Mouse (Mus musculus): ENCODE data around the gene Aktip.

Gene Aktip
- long read RNA-seq, experiment 1, transcript Aktip-205 (10 exons, 2,079 nt): major isoform, 19 of 41 reads
- long read RNA-seq, experiment 1, transcript Aktip-201 (10 exons, 1,171 nt): minor isoform, 5 of 41 reads
- long read RNA-seq, experiment 1, partial matches to known transcripts: 2 of 41 reads
- long read RNA-seq, experiment 1, other reads (novel, unspliced or antisense): 12 of 41 reads
- long read RNA-seq, experiment 2, transcript Aktip-201 (10 exons, 1,171 nt): minor isoform, 13 of 62 reads
- long read RNA-seq, experiment 2, transcript Aktip-205 (10 exons, 2,079 nt): major isoform, 32 of 62 reads
- long read RNA-seq, experiment 2, partial matches to known transcripts: 1 of 62 reads
- long read RNA-seq, experiment 2, other reads (novel, unspliced or antisense): 14 of 62 reads

DNA sequence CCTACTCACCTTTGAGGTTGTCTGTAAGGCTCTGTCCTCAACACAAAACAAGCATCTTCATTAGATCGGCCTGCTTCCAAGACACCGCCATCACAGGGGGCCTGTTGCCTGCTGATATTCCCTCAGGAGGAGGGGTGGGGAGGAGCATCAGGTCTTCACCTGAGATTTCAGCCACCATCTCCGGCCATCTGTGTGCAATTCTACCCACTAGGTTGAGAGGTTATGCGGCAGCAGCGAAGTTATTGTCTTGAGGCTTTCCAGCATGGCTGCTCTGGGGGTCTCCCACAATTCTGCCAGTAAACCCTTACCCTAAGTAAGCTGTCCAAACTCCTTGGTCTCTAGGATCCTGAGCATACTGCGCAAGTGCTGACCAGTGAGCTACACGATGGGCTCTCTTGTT is at the start of gene Aktip:
Gene Aktip (minus strand): TSS at position 101 of the 400 bp plus-strand sequence.
- intact Hi-C loops (cut with DNase I): loop anchor here (5.0 to 10.0 kb wide), 2 partner anchors 527 to 1185 kb away; no protein-coding TSS in a partner anchor

DNA sequence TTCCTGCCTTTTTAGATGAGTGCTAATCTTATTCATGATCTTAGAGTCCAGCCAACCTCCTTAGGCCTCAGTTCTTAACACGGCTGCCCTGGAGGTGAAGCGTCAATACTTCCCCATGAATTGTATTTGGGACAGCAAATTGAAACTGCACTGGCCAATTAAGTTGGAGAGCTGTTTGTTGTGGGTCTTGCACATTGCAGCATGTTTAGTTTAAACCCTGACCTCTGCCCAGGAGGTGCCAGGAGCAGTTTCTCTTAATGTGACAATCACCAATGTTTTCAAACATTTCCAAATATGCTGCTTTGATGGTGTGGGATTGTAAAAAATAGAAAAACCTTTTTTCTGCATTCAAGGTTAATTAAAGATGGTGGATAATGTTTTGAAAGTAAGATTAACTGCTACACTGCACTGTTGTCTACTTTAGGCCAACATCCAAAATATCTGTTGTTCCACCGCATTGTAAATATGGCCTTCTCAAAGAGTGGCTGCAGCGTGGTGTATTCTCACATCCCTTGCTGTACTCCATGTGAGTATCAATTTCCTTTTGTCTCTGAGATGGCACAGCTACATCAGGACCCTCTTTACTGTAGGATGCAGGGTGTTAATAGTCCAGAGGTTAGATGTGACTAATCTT is 46.2 kb upstream of the Aktip start:
- intact Hi-C loops (cut with DNase I): no loop called here

DNA sequence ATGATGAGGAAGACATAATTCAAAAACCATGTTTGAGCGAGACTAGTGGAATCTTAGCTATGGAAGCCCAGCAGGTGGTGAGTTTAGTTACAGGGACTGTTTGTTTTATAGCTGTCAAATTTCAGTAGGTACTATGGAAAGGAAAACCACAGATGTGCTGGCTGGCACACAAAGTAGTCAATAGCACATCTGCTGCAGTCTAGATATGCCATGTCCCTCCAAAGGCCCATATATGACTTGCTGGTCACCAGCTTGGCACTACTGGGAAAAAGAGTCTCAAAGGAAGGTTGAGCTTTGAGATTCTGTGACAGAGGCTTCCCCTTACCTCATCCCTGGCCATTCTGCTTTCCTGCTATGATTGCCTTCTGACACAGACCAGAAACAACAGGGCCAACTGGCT is 42.9 kb upstream of the Aktip start:
- intact Hi-C loops (cut with DNase I): no loop called here

- intact Hi-C loops (cut with DNase I): no loop called here
Observed at GRCm38 (mm10) chr8:91241873-91242519, 42.2 kb upstream of the Aktip start.

DNA sequence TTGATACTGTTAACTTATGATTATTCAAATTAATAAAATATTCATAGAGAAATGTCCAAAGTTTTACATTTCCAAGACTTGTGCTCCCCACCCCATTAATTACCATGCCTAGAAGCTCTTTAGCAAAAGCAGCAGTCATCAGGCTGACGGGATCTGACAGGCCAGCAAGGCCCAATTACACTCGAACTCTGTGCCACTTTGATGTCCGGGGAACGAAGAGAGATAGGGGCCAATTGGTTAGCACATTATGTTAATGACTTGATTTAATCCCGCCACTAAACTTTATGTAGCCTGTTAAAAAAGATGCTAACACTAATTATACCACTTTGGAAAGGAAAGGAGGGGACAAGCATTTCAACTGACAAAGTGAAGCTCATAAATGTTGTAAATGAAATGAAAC is 41.6 kb upstream of the Aktip start:
- intact Hi-C loops (cut with DNase I): no loop called here

- intact Hi-C loops (cut with DNase I): no loop called here
Observed at GRCm38 (mm10) chr8:91237191-91237590, 37.4 kb upstream of the Aktip start.

- intact Hi-C loops (cut with DNase I): no loop called here
Observed at GRCm38 (mm10) chr8:91234097-91234496, 34.3 kb upstream of the Aktip start.

DNA sequence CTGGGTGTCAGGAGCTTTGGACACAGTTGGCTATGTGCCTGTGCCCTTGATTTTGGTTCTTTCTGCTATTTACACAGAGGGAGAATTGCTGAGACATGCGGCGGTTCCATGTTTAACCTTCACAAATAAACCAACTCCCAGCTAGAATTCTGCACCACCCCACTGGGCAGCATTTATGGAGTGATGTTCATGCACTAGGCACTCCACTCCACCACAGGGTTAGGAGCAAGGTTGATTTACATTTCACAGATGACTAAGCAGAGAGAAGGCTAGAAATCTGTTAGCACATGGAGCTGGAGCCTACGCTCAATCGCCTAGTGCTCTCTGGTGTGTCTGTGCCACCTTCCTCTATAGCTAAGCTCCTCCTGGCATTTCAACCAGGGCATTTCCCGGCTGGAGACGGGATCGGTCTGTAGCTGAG is 27.7 kb upstream of the Aktip start:
- intact Hi-C loops (cut with DNase I): no loop called here

DNA sequence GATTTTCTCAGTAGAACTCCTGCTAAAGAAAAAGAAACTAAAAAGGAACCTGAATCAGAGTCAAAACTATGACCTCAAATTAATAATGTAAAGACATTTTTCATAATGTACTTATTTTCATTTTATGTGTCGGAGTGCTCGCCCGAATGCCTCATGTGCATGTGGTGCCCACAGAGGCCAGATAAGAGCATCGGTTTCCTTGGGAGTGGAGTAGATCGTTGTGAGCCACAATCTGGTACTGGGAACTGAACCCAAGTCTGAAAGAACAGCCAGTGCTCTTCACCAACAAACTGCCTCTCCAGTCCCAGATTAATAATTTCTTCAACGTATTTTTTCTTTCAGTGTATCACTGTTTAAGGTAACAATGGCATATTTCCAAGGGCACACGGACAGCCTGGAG is 24.5 kb upstream of the Aktip start:
- intact Hi-C loops (cut with DNase I): no loop called here

GRCm38 (mm10) chr8:91221841-91222240 is 22.1 kb upstream of the Aktip start:
- intact Hi-C loops (cut with DNase I): no loop called here

DNA sequence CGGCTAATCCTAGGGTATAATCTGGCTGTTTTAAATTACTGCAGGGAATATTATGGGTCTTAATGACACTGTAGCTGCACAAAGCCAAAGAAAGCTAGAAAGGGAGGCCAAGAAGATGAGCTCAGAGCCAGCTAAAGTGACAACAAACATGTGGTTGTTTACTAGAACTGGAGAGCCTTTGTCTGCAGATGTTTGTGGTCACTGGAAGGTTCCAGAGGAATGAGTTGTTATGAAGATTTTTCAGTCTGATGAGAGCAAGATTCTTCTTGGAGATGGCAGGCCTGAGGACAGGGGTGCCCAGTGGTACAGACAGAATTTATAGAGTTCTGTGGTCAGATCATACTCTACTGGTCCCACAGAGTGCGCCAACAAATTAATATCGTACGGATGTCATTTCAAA is 18.5 kb upstream of the Aktip start:
- intact Hi-C loops (cut with DNase I): no loop called here

DNA sequence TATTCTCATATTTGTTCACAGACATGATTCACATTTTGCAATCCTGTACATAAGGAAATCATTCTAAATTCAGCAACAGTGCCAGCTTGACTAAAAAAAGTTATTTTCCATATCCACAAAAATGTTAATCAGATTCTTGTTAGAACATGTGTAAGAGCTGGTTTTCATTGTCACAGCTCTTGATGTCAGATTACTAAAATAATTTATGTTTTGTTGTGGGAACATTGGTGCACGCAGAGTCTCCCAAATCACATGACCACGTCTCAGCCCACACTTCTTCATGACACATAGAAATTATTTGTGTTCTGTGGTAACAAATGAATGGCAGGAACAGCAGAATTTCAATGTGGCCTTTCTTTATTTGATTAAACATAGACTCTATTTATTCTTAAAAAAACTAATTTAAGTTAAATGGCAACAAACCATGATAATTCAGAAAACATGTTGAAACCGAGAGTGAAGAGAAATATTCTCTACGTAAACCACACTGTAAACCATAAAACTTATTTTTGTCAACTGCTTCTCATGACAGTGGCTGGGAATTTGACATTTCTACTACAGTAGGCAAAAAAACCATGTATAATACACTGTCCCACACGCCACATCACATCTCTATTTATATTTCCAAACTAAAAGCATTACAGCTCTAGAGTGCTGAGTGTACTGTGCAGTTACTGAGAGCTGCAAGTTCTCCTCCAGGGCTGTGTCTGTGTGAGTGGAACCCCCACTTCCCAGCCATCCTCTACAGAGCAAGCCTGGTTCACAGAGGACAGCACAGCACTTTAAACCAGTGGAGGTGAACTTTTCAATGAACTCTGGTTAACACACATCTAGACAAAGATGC is 17.5 kb upstream of the Aktip start:
- intact Hi-C loops (cut with DNase I): no loop called here

- intact Hi-C loops (cut with DNase I): no loop called here
Observed at GRCm38 (mm10) chr8:91214287-91214686, 14.5 kb upstream of the Aktip start.

GRCm38 (mm10) chr8:91212948-91213347 is 13.2 kb upstream of the Aktip start:
- intact Hi-C loops (cut with DNase I): no loop called here

- intact Hi-C loops (cut with DNase I): no loop called here
Observed at GRCm38 (mm10) chr8:91209658-91210057, 9.9 kb upstream of the Aktip start.

DNA sequence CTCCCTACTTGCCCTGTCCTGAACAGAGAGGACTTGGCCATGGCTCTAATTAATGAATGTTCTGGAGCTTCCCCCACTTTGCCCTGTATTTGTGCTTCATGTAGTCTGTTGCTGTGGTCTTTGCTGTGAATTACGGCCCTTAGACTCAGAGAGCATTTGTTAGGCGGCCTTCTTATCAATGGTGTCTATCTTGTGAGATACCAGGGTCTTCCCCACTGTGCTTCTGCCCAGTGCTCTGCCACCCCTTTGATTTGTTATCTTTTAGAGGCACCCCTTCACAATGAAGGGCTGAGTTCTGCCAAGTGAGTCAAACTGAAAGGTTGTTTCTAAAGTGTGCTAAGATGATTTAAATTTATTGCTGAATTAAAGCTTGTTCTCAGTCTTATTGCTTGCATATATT is 7.9 kb upstream of the Aktip start:
- intact Hi-C loops (cut with DNase I): no loop called here

DNA sequence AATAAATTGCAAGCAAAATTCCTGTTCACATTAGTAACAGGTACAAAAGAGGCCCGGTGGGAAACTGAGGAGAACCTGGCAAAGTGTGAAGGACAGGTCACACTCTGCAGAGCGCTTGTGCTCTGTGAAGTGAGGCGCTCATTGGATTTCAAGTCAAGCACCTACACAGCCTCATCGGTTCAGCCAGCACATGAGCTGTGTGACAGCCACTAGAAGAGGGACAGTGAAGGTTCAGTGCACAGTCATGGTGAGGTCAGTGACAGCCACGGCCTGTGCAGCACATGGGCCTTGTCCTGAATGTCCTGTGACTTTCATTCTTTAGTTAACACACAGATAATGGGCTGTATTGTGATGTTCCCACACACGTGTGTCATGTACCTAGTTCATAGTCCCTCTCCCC is 6.1 kb upstream of the Aktip start:
- intact Hi-C loops (cut with DNase I): no loop called here

GRCm38 (mm10) chr8:91201184-91201583 is 1.4 kb upstream of the Aktip start:
- intact Hi-C loops (cut with DNase I): loop anchor here (5.0 kb wide), 1 partner anchor 526 kb away; no protein-coding TSS in a partner anchor

- intact Hi-C loops (cut with DNase I): loop anchor here (10.0 kb wide), 1 partner anchor 1187 kb away; no protein-coding TSS in a partner anchor
Observed at GRCm38 (mm10) chr8:91198036-91198435, 1.7 kb downstream of the Aktip start.

DNA sequence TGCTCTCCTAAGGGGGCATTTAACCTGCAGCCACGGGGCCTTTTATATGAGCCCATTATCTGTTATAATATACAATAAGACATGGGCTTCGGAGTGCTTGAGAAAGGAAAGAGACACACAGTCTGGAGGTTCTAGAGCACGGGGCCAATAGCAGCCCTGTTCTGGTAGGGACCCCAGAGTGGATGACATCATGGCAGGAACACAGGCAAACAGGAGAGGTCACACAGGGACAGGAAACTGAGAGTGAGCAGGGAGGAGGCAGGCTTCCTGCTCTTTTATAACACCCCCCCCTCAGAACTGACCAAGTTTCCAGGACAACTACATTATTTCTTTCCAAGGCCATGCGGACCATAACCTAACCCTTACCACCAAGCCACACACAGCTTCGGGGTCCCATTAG is 2.5 kb downstream of the Aktip start:
- intact Hi-C loops (cut with DNase I): loop anchor here (10.0 kb wide), 1 partner anchor 1188 kb away; no protein-coding TSS in a partner anchor

GRCm38 (mm10) chr8:91196661-91197060 is 3.1 kb downstream of the Aktip start:
- intact Hi-C loops (cut with DNase I): loop anchor here (10.0 kb wide), 1 partner anchor 1188 kb away; no protein-coding TSS in a partner anchor

All from adrenal gland (tissue).